Mouse (Mus musculus) midbrain, postnatal 0 days (tissue): ENCODE measurements at regions not wholly inside any gene's neighbourhood (a gene's known extent, or its start where the extent isn't known, plus 50 kb on each side); places are given as distances from the start of the nearest gene placed in this dataset.

ENCODE experiments used
- ATAC-seq: fragments of 200-750 bp; cut with Nextera tagmentation; 2 replicates; pipeline ENCODE4 v1.8.0; 2017; ENCODE audit warnings: moderate number of reproducible peaks, mild to moderate bottlenecking, moderate TSS enrichment, moderate library complexity; ENCODE audit not compliant: low FRiP score
- DNase-seq: peaks from one replicate; pipeline ENCODE4 v3.0.0-alpha.2; 2015; ENCODE audit warnings: low spot score
- H3K27ac ChIP-seq: fragments of 300-500 bp; sonication (generic); 2 replicates; pipeline ENCODE4 v1.5.1; 2014; ENCODE audit warnings: low read depth, mild to moderate bottlenecking, low read length, mixed read lengths
- H3K27me3 ChIP-seq: fragments of 300-500 bp; sonication (generic); 2 replicates; pipeline ENCODE4 v1.6.1; 2014; ENCODE audit warnings: low read length, control low read depth, mixed read lengths; ENCODE audit not compliant: insufficient read depth
- H3K36me3 ChIP-seq: fragments of 300-500 bp; sonication (generic); 2 replicates; pipeline ENCODE4 v1.6.1; 2014; ENCODE audit warnings: low read length, control low read depth, mixed read lengths; ENCODE audit not compliant: insufficient read depth
- H3K4me1 ChIP-seq: fragments of 300-500 bp; sonication (generic); 2 replicates; pipeline ENCODE4 v1.6.1; 2014; ENCODE audit warnings: mild to moderate bottlenecking, control low read depth, antibody characterized with exemption, low read length, mixed read lengths; ENCODE audit not compliant: insufficient read depth
- H3K4me2 ChIP-seq: fragments of 300-500 bp; sonication (generic); 2 replicates; pipeline ENCODE4 v1.6.1; 2014; ENCODE audit warnings: low read depth, mild to moderate bottlenecking, low read length, mixed read lengths; ENCODE audit not compliant: poor library complexity, severe bottlenecking
- H3K4me3 ChIP-seq: fragments of 300-500 bp; sonication (generic); 2 replicates; pipeline ENCODE4 v1.5.1; 2014; ENCODE audit warnings: low read depth, mild to moderate bottlenecking, low read length, moderate library complexity
- H3K9ac ChIP-seq: fragments of 300-500 bp; sonication (generic); replicated peaks from 2 replicates; pipeline ENCODE4 v1.6.1; 2014; ENCODE audit warnings: mild to moderate bottlenecking, low read length, moderate library complexity, mixed read lengths; ENCODE audit not compliant: poor library complexity, severe bottlenecking
- H3K9me3 ChIP-seq: fragments of 300-500 bp; sonication (generic); 2 replicates; pipeline ENCODE4 v1.6.1; 2016; ENCODE audit warnings: low read length, control low read depth
- CTCF ChIP-seq: IDR thresholded peaks from 2 replicates; pipeline ENCODE4 v1.5.1; 2016; ENCODE audit warnings: antibody characterized with exemption, mild to moderate bottlenecking
- WGBS: fragments of 180-500 bp; shearing (Covaris S2); extraction: QIAGEN DNeasy Blood & Tissue Kit; methylation state at CpG from one replicate; pipeline ENCODE4 v1.1.7; 2014; 5-methylcytosine and 5-hydroxymethylcytosine counted together

DNA sequence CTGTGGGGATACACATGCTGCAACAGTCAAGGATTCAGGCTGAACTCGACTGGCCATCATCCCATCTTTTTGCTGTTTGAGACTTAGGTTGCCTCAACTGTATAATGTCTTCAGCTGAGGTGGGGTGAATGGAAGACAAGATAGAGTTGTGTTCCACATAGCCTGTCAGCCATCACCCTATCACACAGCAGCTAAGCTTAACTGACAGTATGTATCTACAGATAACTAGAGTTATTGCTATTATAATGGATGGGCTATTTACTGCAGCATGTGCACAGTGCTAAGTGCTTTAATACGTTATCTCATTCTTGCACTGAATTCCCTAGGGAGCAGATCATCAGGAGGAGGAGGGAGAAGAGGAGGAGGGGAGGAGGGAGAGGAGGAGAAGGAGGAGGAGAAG, 340.9 kb downstream of the Sox9 start:
- TF ChIP-seq CTCF = no peak
- Histone ChIP-seq H3K4me3 (no peak overlapping the region), H3K27ac (no peak overlapping the region), H3K36me3 (no peaks in the 10 kb centered on the region), H3K27me3 (no peaks in the 10 kb centered on the region), H3K9me3 (no peaks in the 10 kb centered on the region), H3K9ac (no peak overlapping the region), H3K4me1 (peaks cover 7% of the 10 kb centered on the region), H3K4me2 (no peak overlapping the region)
- 43% methylated on average over 2 of the region's 2 CpGs for WGBS
- ATAC-seq (no peak), DNase-seq (no peak)

DNA sequence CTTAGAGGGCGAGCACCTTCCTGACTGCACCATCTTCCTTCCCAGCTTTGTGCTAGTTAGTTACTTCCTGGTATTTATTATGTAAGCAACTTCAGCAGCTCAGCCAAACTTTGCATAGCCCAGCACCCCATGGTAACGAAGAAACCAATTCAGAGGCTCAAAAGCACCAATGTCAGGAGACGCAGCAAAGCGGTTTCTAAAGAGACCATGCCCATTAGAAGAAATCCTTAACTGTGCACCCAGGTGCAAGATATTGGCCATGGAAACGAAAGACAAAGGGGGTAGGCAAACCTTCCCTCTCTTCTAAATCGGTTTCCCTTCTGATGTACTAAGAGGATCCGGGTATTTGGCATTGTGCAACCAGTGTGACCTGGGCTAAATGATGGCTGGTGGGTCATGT, 343.8 kb downstream of the Sox9 start:
- Histone ChIP-seq H3K4me1 (peaks cover 6% of the 10 kb centered on the region), H3K4me2 (no peak overlapping the region), H3K4me3 (no peak overlapping the region), H3K9me3 (no peaks in the 10 kb centered on the region), H3K9ac (no peak overlapping the region), H3K27me3 (no peaks in the 10 kb centered on the region), H3K27ac (no peak overlapping the region), H3K36me3 (no peaks in the 10 kb centered on the region)
- ATAC-seq (no peak), DNase-seq (no peak)
- WGBS = 75% methylated on average over 7 of the region's 7 CpGs
- no peak for TF ChIP-seq CTCF

DNA sequence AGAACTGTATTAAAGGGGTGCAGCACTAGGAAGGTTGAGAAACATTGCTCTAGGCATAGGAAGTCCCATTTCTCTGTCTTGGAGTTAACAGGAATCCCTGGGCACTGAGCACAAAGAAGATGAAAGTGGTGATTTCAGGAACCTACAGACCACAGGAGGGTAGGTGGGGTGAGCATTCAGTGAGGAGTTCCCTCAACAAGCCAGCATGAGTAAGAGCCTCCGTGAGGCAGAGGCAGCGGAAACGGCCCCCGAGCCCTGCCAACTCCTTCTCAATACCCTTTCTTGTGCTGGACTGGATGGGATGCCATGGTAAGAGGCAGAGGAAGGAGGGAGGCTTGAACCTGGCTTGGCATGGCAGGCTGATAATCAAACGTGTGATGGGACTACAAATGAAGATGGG, 347.2 kb downstream of the Sox9 start:
- no peak for TF ChIP-seq CTCF
- no peaks in the 10 kb centered on the region for H3K27me3 ChIP-seq
- H3K9me3 ChIP-seq = no peaks in the 10 kb centered on the region
- no peak for DNase-seq
- no peaks in the 10 kb centered on the region for H3K4me1 ChIP-seq
- ATAC-seq = no peak
- H3K27ac ChIP-seq = no peak overlapping the region
- no peaks in the 10 kb centered on the region for H3K36me3 ChIP-seq
- WGBS = 85% methylated on average over 5 of the region's 5 CpGs
- H3K9ac ChIP-seq = no peak overlapping the region
- H3K4me3 ChIP-seq = no peak overlapping the region
- H3K4me2 ChIP-seq = no peak overlapping the region

DNA sequence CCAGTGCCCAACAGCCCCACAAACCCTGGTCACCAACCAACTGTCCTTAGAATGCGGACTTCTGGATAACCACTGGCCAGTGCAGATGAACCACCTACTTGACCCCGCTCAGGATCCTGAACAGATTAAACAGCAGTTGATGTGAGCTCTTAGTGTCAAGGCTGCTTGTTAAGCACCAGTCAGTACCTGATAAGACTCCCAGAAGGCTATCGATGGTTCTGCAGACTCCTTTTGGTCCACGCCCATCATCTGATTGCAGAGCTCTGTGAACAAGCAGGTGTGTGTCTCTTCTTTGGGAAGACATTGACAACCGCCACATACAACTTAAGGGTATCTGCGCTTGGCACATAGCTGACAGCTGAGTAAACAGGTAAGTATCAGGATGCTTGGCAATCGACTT, 348.0 kb downstream of the Sox9 start:
- Histone ChIP-seq H3K9ac (no peak overlapping the region), H3K4me2 (no peak overlapping the region), H3K4me1 (no peaks in the 10 kb centered on the region), H3K9me3 (no peaks in the 10 kb centered on the region), H3K36me3 (no peaks in the 10 kb centered on the region), H3K4me3 (no peak overlapping the region), H3K27me3 (no peaks in the 10 kb centered on the region), H3K27ac (no peak overlapping the region)
- ATAC-seq = no peak
- DNase-seq = no peak
- 98% methylated on average over 7 of the region's 7 CpGs for WGBS
- no peak for TF ChIP-seq CTCF

DNA sequence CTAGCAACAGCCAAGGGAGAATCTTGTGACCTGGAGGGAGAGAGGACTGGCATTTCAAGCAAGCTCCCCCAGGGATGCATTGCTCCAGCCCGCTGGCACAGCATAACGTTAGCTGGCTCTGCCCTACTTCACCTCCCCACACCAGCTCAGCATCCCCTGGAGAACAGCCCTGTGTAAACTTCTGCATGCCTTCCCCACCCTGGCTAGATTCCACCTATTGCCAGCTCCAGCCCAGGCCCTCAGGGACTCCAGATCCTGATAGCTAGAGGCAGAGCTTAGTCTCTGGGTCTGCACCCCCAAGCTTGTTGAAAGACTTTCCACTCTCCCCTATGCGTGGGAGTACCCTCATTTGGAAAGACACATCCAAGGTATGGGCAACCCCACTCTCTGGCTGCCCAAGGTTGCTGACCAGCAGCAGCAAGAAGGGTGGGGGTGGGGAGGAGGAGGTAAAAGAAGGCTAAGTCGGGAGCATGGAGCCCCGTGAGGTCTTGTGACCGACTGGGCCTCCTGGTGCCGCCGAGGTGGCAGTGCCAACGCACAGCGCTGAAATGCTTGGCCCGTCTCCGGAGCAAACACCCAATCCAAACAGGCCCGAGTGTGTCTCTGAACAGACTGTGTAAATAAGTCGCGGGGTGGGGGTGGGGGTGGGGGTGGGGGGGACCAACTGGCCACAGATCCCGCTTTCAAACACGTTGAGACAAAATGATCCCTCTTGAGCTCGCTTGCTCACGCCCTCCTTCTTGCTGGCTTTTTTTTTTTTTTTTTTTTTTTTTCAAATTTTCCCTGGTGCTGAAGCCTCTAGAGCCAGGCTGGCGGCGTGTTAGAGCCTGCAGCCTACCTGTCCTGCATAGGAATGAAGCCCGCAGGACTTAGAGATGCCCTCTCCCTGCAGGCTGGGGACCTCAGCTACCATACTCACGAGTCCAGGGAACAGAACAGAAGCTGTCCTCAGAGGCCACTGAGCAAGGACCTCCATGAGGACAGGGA, 350.3 kb downstream of the Sox9 start:
- H3K9ac ChIP-seq = no peak overlapping the region
- no peak overlapping the region for H3K4me2 ChIP-seq
- no peak overlapping the region for H3K4me3 ChIP-seq
- H3K36me3 ChIP-seq = no peaks in the 10 kb centered on the region
- peak; percentile 70 for DNase-seq
- ATAC-seq = peak; percentile 70; the same call in 1 of the 2 replicates
- H3K9me3 ChIP-seq = no peaks in the 10 kb centered on the region
- peak overlapping the region; percentile 26; the same call in 1 of the 2 replicates for H3K27ac ChIP-seq
- WGBS = 67% methylated on average over 23 of the region's 23 CpGs
- no peaks in the 10 kb centered on the region for H3K27me3 ChIP-seq
- no peak for TF ChIP-seq CTCF
- H3K4me1 ChIP-seq = no peaks in the 10 kb centered on the region

DNA sequence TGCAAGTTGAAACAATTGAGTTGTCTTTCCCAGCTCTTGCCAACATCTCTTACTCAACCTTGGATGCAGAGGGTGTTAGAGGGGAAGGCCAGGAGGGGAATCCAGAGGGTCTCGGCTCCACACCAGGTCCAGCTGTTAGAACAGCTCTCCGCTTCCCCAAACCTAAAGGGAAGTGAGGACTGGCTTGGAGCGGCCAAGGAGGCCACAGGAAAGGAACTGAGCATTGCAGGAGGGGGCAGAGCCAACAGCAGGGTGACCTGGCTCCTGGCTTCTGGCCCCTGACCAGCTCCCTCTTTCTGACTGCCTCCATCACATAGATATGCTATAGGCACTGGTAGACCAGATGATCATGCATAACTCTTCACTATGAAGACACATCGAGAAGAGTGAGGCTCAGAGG, 351.4 kb downstream of the Sox9 start:
- Histone ChIP-seq H3K4me1 (no peaks in the 10 kb centered on the region), H3K9ac (no peak overlapping the region), H3K27ac (no peak overlapping the region), H3K27me3 (no peaks in the 10 kb centered on the region), H3K9me3 (no peaks in the 10 kb centered on the region), H3K4me3 (no peak overlapping the region), H3K4me2 (no peak overlapping the region), H3K36me3 (no peaks in the 10 kb centered on the region)
- WGBS = 80% methylated on average over 4 of the region's 4 CpGs
- ATAC-seq (no peak), DNase-seq (no peak)
- no peak for TF ChIP-seq CTCF
